In genomic region chr6:29214245-29214644, GRCm38 (mm10) we compare ENCODE assay signal across 10 mouse cellular contexts. TPM values are rescaled to one million over a fixed set of nuclear protein-coding genes. Genes with fewer than 3 reads are reported as not detected.
DNase-seq lines count a peak whose midpoint lies in the region; ATAC-seq lines count a peak whose summit lies in the region.
"Had no signal": no experiment of that assay in that cellular context is flagged by ENCODE, and none has a peak within 500 bp of the region (broad histone marks: within the 10 kb centered on the region; RNA-seq: fewer than 3 reads in every experiment).

No protein-coding gene starts in this region.

- H3K9ac ChIP-seq in hindbrain, embryonic 16.5 days (ENCODE audit: low read depth, low read length): no peak overlapping the region
- no peak overlapping the region for H3K9ac ChIP-seq in kidney, embryonic 14.5 days (ENCODE audit: low read depth, low read length)
- H3K9ac ChIP-seq in neural tube, embryonic 11.5 days (ENCODE audit: low read length): no peak overlapping the region
- H3K9ac ChIP-seq: limb, embryonic 13.5 days had no signal

- no peaks in the 10 kb centered on the region for H3K36me3 ChIP-seq in hindbrain, embryonic 10.5 days
- no peaks in the 10 kb centered on the region for H3K36me3 ChIP-seq in hindbrain, embryonic 16.5 days (ENCODE audit: control insufficient read depth, insufficient read depth, low read length)
- H3K36me3 ChIP-seq in embryonic facial prominence, embryonic 10.5 days (replicated peaks): no peaks in the 10 kb centered on the region
- H3K36me3 ChIP-seq in kidney, embryonic 14.5 days (ENCODE audit: control insufficient read depth, insufficient read depth, low read length): no peaks in the 10 kb centered on the region
- H3K36me3 ChIP-seq in neural tube, embryonic 11.5 days (ENCODE audit: control insufficient read depth, insufficient read depth, low read length): no peaks in the 10 kb centered on the region
- H3K36me3 ChIP-seq: limb, embryonic 13.5 days had no signal

- H3K4me2 ChIP-seq in hindbrain, embryonic 16.5 days (ENCODE audit: low read length): no peak overlapping the region
- H3K4me2 ChIP-seq in kidney, embryonic 14.5 days (replicated peaks; ENCODE audit: low read depth, low read length): 0 out of 2 replicates have a peak overlapping the region, but pooled peaks have one; percentile 2
- no peak overlapping the region for H3K4me2 ChIP-seq in neural tube, embryonic 11.5 days (ENCODE audit: low read depth)

- WGBS in hindbrain, embryonic 10.5 days: 0% methylated on average over 1 of the region's 1 CpGs
- WGBS in hindbrain, embryonic 16.5 days: 6% methylated on average over 1 of the region's 1 CpGs
- 10% methylated on average over 1 of the region's 1 CpGs for WGBS in embryonic facial prominence, embryonic 10.5 days
- WGBS in kidney, embryonic 14.5 days: 7% methylated on average over 1 of the region's 1 CpGs
- WGBS in neural tube, embryonic 11.5 days: 6% methylated on average over 1 of the region's 1 CpGs

- H3K27ac ChIP-seq in hindbrain, embryonic 10.5 days: no peak overlapping the region
- no peak overlapping the region for H3K27ac ChIP-seq in hindbrain, embryonic 16.5 days (ENCODE audit: low read depth, low read length)
- no peak overlapping the region for H3K27ac ChIP-seq in embryonic facial prominence, embryonic 10.5 days (replicated peaks)
- H3K27ac ChIP-seq in kidney, embryonic 14.5 days (ENCODE audit: low read depth, low read length): no peak overlapping the region
- H3K27ac ChIP-seq in neural tube, embryonic 11.5 days (ENCODE audit: low read depth, low read length): no peak overlapping the region
- H3K27ac ChIP-seq: limb, embryonic 13.5 days had no signal

- intact Hi-C loops in left cerebral cortex, postnatal 4 days (cut with DNase I): no loop called here

- H3K4me3 ChIP-seq in hindbrain, embryonic 10.5 days: peak overlapping the region; percentile 71; the same call in 1 of the 2 replicates
- no peak overlapping the region for H3K4me3 ChIP-seq in hindbrain, embryonic 16.5 days (ENCODE audit: low read length)
- no peak overlapping the region for H3K4me3 ChIP-seq in embryonic facial prominence, embryonic 10.5 days
- no peak overlapping the region for H3K4me3 ChIP-seq in kidney, embryonic 14.5 days (ENCODE audit: low read length)
- H3K4me3 ChIP-seq in neural tube, embryonic 11.5 days (ENCODE audit: low read depth, low read length): no peak overlapping the region
- H3K4me3 ChIP-seq: limb, embryonic 13.5 days had no signal

- ATAC-seq in hindbrain, embryonic 16.5 days: no peak
- ATAC-seq in kidney, embryonic 14.5 days (ENCODE audit: low FRiP score, low TSS enrichment): no peak
- no peak for ATAC-seq in neural tube, embryonic 11.5 days (ENCODE audit: insufficient read depth, low FRiP score, low TSS enrichment)
- ATAC-seq: Patski had no signal

- H3K4me1 ChIP-seq in hindbrain, embryonic 10.5 days (replicated peaks): peaks cover 61% of the 10 kb centered on the region
- H3K4me1 ChIP-seq in hindbrain, embryonic 16.5 days (ENCODE audit: control insufficient read depth, insufficient read depth, low read depth, low read length): peaks cover 31% of the 10 kb centered on the region
- H3K4me1 ChIP-seq in embryonic facial prominence, embryonic 10.5 days: peaks cover 60% of the 10 kb centered on the region
- H3K4me1 ChIP-seq in kidney, embryonic 14.5 days (ENCODE audit: control insufficient read depth, insufficient read depth, low read length): peaks cover 32% of the 10 kb centered on the region
- peaks cover 21% of the 10 kb centered on the region; the same call in 1 of the 2 replicates for H3K4me1 ChIP-seq in neural tube, embryonic 11.5 days (ENCODE audit: control insufficient read depth, insufficient read depth, low read length)

- peaks cover 51% of the 10 kb centered on the region for H3K27me3 ChIP-seq in hindbrain, embryonic 10.5 days (ENCODE audit: insufficient read depth, poor library complexity, severe bottlenecking)
- H3K27me3 ChIP-seq in hindbrain, embryonic 16.5 days (replicated peaks; ENCODE audit: control insufficient read depth, insufficient read depth, low read length): 0 out of 2 replicates have a peak, but pooled peaks cover 2% of the 10 kb centered on the region
- peaks cover 47% of the 10 kb centered on the region for H3K27me3 ChIP-seq in embryonic facial prominence, embryonic 10.5 days (replicated peaks; ENCODE audit: low read depth, poor library complexity, severe bottlenecking)
- no peaks in the 10 kb centered on the region; the same call in 1 of the 2 replicates for H3K27me3 ChIP-seq in kidney, embryonic 14.5 days (ENCODE audit: control insufficient read depth, insufficient read depth, low read length)
- H3K27me3 ChIP-seq in neural tube, embryonic 11.5 days (ENCODE audit: control insufficient read depth, insufficient read depth, low read length): peaks cover 9% of the 10 kb centered on the region

- no peaks in the 10 kb centered on the region for H3K9me3 ChIP-seq in hindbrain, embryonic 10.5 days
- H3K9me3 ChIP-seq in hindbrain, embryonic 16.5 days (ENCODE audit: control insufficient read depth, low read length): no peaks in the 10 kb centered on the region
- H3K9me3 ChIP-seq in embryonic facial prominence, embryonic 10.5 days: no peaks in the 10 kb centered on the region
- H3K9me3 ChIP-seq in kidney, embryonic 14.5 days (ENCODE audit: control insufficient read depth, low read length): no peaks in the 10 kb centered on the region
- H3K9me3 ChIP-seq in neural tube, embryonic 11.5 days (ENCODE audit: control insufficient read depth, low read length): no peaks in the 10 kb centered on the region
- H3K9me3 ChIP-seq: limb, embryonic 13.5 days had no signal

- DNase-seq in hindbrain, embryonic 10.5 days (ENCODE audit: low spot score): peak; percentile 35
- peak; percentile 35 for DNase-seq in embryonic facial prominence, embryonic 10.5 days (ENCODE audit: low spot score)
- DNase-seq in neural tube, embryonic 11.5 days (ENCODE audit: low spot score): peak; percentile 50
- DNase-seq in spleen, postnatal 36 days (ENCODE audit: low spot score in 2 of 2): no peak
- no peak for DNase-seq in cerebellum, adult 8-10 months
- no peak for DNase-seq in left cerebral cortex, postnatal 4 days

RNA-seq across cellular contexts. Expression of gene Impdh1, which starts 1.9 kb away (rescaled TPM):
- 40.5 and 48.4 TPM in 2 replicates for polyA plus RNA-seq in hindbrain, embryonic 10.5 days (2016; fragmentation: Nextera tagmentation; extraction: Ambion mirVana)
- polyA plus RNA-seq in hindbrain, embryonic 16.5 days (2015; fragmentation: Nextera tagmentation; extraction: Ambion mirVana): 71.5 and 80.7 TPM in 2 replicates
- 44.7 and 50.2 TPM in 2 replicates for polyA plus RNA-seq in embryonic facial prominence, embryonic 10.5 days (2016; fragmentation: Nextera tagmentation; extraction: Ambion mirVana)
- polyA plus RNA-seq in kidney, embryonic 14.5 days (2014; fragmentation: Nextera tagmentation; extraction: Ambion mirVana): 26.3 and 41.7 TPM in 2 replicates
- 50.7 and 56.5 TPM in 2 replicates for polyA plus RNA-seq in neural tube, embryonic 11.5 days (2014; fragmentation: Nextera tagmentation; extraction: Ambion mirVana)
- total RNA-seq in left cerebral cortex, postnatal 4 days (2021): 10 to 100 TPM; 92.7 to 96.6 TPM

RNA-seq across cellular contexts. Expression of gene Prrt4, which starts 34.9 kb away (rescaled TPM):
- 1.1 and 1.6 TPM in 2 replicates for polyA plus RNA-seq in hindbrain, embryonic 10.5 days (2016; fragmentation: Nextera tagmentation; extraction: Ambion mirVana)
- 11.1 and 11.7 TPM in 2 replicates for polyA plus RNA-seq in hindbrain, embryonic 16.5 days (2015; fragmentation: Nextera tagmentation; extraction: Ambion mirVana)
- polyA plus RNA-seq in embryonic facial prominence, embryonic 10.5 days (2016; fragmentation: Nextera tagmentation; extraction: Ambion mirVana): 1.9 and 2.0 TPM in 2 replicates
- polyA plus RNA-seq in kidney, embryonic 14.5 days (2014; fragmentation: Nextera tagmentation; extraction: Ambion mirVana): 0.96 and 1.4 TPM in 2 replicates
- 1.2 and 1.4 TPM in 2 replicates for polyA plus RNA-seq in neural tube, embryonic 11.5 days (2014; fragmentation: Nextera tagmentation; extraction: Ambion mirVana)
- total RNA-seq in left cerebral cortex, postnatal 4 days (2021): 10 to 100 TPM; 15.1 to 19.1 TPM

RNA-seq across cellular contexts. Expression of gene Rbm28, which starts 49.4 kb away (rescaled TPM):
- polyA plus RNA-seq in hindbrain, embryonic 10.5 days (2016; fragmentation: Nextera tagmentation; extraction: Ambion mirVana): 39.3 and 48.9 TPM in 2 replicates
- 33.8 and 41.6 TPM in 2 replicates for polyA plus RNA-seq in hindbrain, embryonic 16.5 days (2015; fragmentation: Nextera tagmentation; extraction: Ambion mirVana)
- polyA plus RNA-seq in embryonic facial prominence, embryonic 10.5 days (2016; fragmentation: Nextera tagmentation; extraction: Ambion mirVana): 53.9 and 60.6 TPM in 2 replicates
- 65.1 and 65.8 TPM in 2 replicates for polyA plus RNA-seq in kidney, embryonic 14.5 days (2014; fragmentation: Nextera tagmentation; extraction: Ambion mirVana)
- 70.7 and 71.3 TPM in 2 replicates for polyA plus RNA-seq in neural tube, embryonic 11.5 days (2014; fragmentation: Nextera tagmentation; extraction: Ambion mirVana)
- total RNA-seq in left cerebral cortex, postnatal 4 days (2021): 10 to 100 TPM; 44.5 to 51.7 TPM

RNA-seq across cellular contexts. Expression of gene Hilpda, which starts 58.0 kb away (rescaled TPM):
- polyA plus RNA-seq in hindbrain, embryonic 10.5 days (2016; fragmentation: Nextera tagmentation; extraction: Ambion mirVana): 35.9 and 38.0 TPM in 2 replicates
- polyA plus RNA-seq in hindbrain, embryonic 16.5 days (2015; fragmentation: Nextera tagmentation; extraction: Ambion mirVana): 31.1 and 31.3 TPM in 2 replicates
- 35.3 and 39.9 TPM in 2 replicates for polyA plus RNA-seq in embryonic facial prominence, embryonic 10.5 days (2016; fragmentation: Nextera tagmentation; extraction: Ambion mirVana)
- polyA plus RNA-seq in kidney, embryonic 14.5 days (2014; fragmentation: Nextera tagmentation; extraction: Ambion mirVana): 32.1 and 43.2 TPM in 2 replicates
- 35.5 and 42.2 TPM in 2 replicates for polyA plus RNA-seq in neural tube, embryonic 11.5 days (2014; fragmentation: Nextera tagmentation; extraction: Ambion mirVana)
- 10 to 100 TPM in 1 of 2 experiments, 1 to 10 TPM in 1; 9.6 to 10.4 TPM for total RNA-seq in left cerebral cortex, postnatal 4 days (2021)

Comparison
In these comparisons a context has a peak if more than half of its experiments do, and no peak if none do; other contexts are left out.
1. DNase-seq: peak in hindbrain, embryonic 10.5 days (single experiment), embryonic facial prominence, embryonic 10.5 days (single experiment) and neural tube, embryonic 11.5 days (single experiment); none in spleen, postnatal 36 days (0 of 2), cerebellum, adult 8-10 months (single experiment) and left cerebral cortex, postnatal 4 days (single experiment).